Mouse (Mus musculus) CH12.LX (cell line): ENCODE measurements at regions not wholly inside any gene's neighbourhood (a gene's known extent, or its start where the extent isn't known, plus 50 kb on each side); places are given as distances from the start of the nearest gene placed in this dataset.

Experiments used
- DNase-seq: peaks from one replicate; pipeline ENCODE4 v3.0.0-alpha.2; 2013; ENCODE audit errors: extremely low read depth
- H3K27ac ChIP-seq: 2 replicates; pipeline ENCODE4 v1.5.1; 2012; ENCODE audit warnings: low read depth, mild to moderate bottlenecking, control low read depth, moderate library complexity; ENCODE audit not compliant: insufficient read depth
- H3K27me3 ChIP-seq: replicated peaks from 2 replicates; pipeline ENCODE3; 2012; ENCODE audit warnings: inconsistent platforms
- H3K36me3 ChIP-seq, 2 experiments: replicated peaks in 1 of 2; 2 replicates each; pipeline versions ENCODE3 to v1.6.1; 2012; ENCODE audit warnings: inconsistent platforms in 1 of 2, low read length in 1 of 2, mild to moderate bottlenecking in 1 of 2, mixed read lengths in 1 of 2, moderate library complexity in 1 of 2; ENCODE audit not compliant: control insufficient read depth in 1 of 2, insufficient read depth in 1 of 2
- H3K4me1 ChIP-seq, 2 experiments: 2 replicates each; pipeline ENCODE4 v1.6.1; 2012; ENCODE audit warnings: inconsistent platforms in 1 of 2, moderate library complexity in 1 of 2; ENCODE audit not compliant: insufficient read depth in 2 of 2, control insufficient read depth in 1 of 2
- H3K4me2 ChIP-seq: 2 replicates; pipeline ENCODE4 v1.6.1; 2012; ENCODE audit warnings: low read depth, mild to moderate bottlenecking, control low read depth; ENCODE audit not compliant: poor library complexity, insufficient read depth, severe bottlenecking
- H3K4me3 ChIP-seq, 3 experiments: fragments of 150-350 bp in 1 of 3; sonication (generic) in 1 of 3; replicated peaks in 1 of 3; 2 replicates each; pipeline versions ENCODE3 to v1.5.1; 2011 to 2012; ENCODE audit warnings: low read depth in 2 of 3, low read length in 2 of 3, mild to moderate bottlenecking in 2 of 3, moderate library complexity in 2 of 3, control low read depth in 1 of 3, improper control_type of control experiment in 1 of 3, inconsistent platforms in 1 of 3, mixed read lengths in 1 of 3; ENCODE audit not compliant: poor library complexity in 1 of 3
- H3K79me2 ChIP-seq: replicated peaks from 2 replicates; pipeline ENCODE4 v1.6.1; 2012; ENCODE audit warnings: mild to moderate bottlenecking, moderate library complexity; ENCODE audit not compliant: control insufficient read depth, poor library complexity, insufficient read depth, severe bottlenecking; ENCODE audit errors: extremely low read depth
- H3K9ac ChIP-seq: 2 replicates; pipeline ENCODE4 v1.6.1; 2012; ENCODE audit warnings: low read depth, mild to moderate bottlenecking, control low read depth, moderate library complexity; ENCODE audit not compliant: insufficient read depth
- H3K9me3 ChIP-seq: replicated peaks from 2 replicates; pipeline ENCODE3; 2012; ENCODE audit warnings: low read length, inconsistent platforms, mixed read lengths
- BHLHE40 ChIP-seq: IDR thresholded peaks from 2 replicates; pipeline ENCODE4 v1.6.1; 2011; ENCODE audit warnings: mild to moderate bottlenecking, low read depth, low read length, improper control_type of control experiment
- CHD1 ChIP-seq: IDR thresholded peaks from 2 replicates; pipeline ENCODE4 v1.6.1; 2012; ENCODE audit warnings: low read depth, low read length, improper control_type of control experiment, inconsistent platforms
- CHD2 ChIP-seq: IDR thresholded peaks from 2 replicates; pipeline ENCODE4 v1.6.1; 2011; ENCODE audit warnings: low read length, improper control_type of control experiment
- CTCF ChIP-seq, 2 experiments: IDR thresholded peaks in 1 of 2; conservative IDR thresholded peaks in 1 of 2; 2 replicates each; pipeline ENCODE4 v1.5.1; 2011 to 2012; ENCODE audit warnings: low read depth in 2 of 2, low read length in 2 of 2, improper control_type of control experiment in 1 of 2, inconsistent platforms in 1 of 2, mild to moderate bottlenecking in 1 of 2, moderate library complexity in 1 of 2
- E2F4 ChIP-seq: IDR thresholded peaks from 2 replicates; pipeline ENCODE4 v1.6.1; 2011; ENCODE audit warnings: low read depth, low read length, improper control_type of control experiment; ENCODE audit not compliant: insufficient replicate concordance
- EP300 ChIP-seq: IDR thresholded peaks from 2 replicates; pipeline ENCODE4 v1.6.1; 2011; ENCODE audit warnings: low read length, improper control_type of control experiment
- ETS1 ChIP-seq: conservative IDR thresholded peaks from 2 replicates; pipeline ENCODE4 v1.6.1; 2012; ENCODE audit warnings: low read depth, mild to moderate bottlenecking, inconsistent platforms, low read length, improper control_type of control experiment, moderate library complexity
- GABPA ChIP-seq: IDR thresholded peaks from 2 replicates; pipeline ENCODE4 v1.6.1; 2012; ENCODE audit warnings: low read depth, low read length, improper control_type of control experiment, inconsistent platforms; ENCODE audit not compliant: insufficient replicate concordance
- IRF4 ChIP-seq: IDR thresholded peaks from 2 replicates; pipeline ENCODE4 v1.6.1; 2014; ENCODE audit warnings: low read depth, mild to moderate bottlenecking, inconsistent platforms, low read length, improper control_type of control experiment
- JUN ChIP-seq: IDR thresholded peaks from 2 replicates; pipeline ENCODE4 v1.6.1; 2011; ENCODE audit warnings: low read depth, mild to moderate bottlenecking, low read length, improper control_type of control experiment, moderate library complexity; ENCODE audit not compliant: insufficient read depth
- JUND ChIP-seq: conservative IDR thresholded peaks from 2 replicates; pipeline ENCODE4 v1.6.1; 2011; ENCODE audit warnings: low read depth, low read length, improper control_type of control experiment
- MEF2A ChIP-seq: IDR thresholded peaks from 2 replicates; pipeline ENCODE4 v1.6.1; 2014; ENCODE audit warnings: low read depth, mild to moderate bottlenecking, inconsistent platforms, low read length, improper control_type of control experiment, borderline replicate concordance
- MXI1 ChIP-seq: IDR thresholded peaks from 2 replicates; pipeline ENCODE4 v1.6.1; 2011; ENCODE audit warnings: mild to moderate bottlenecking, low read depth, low read length, improper control_type of control experiment
- MYC ChIP-seq: IDR thresholded peaks from 2 replicates; pipeline ENCODE4 v1.6.1; 2011; ENCODE audit warnings: low read depth, mild to moderate bottlenecking, improper control_type of control experiment, low read length
- NELFE ChIP-seq: IDR thresholded peaks from 2 replicates; pipeline ENCODE4 v1.6.1; 2011; ENCODE audit warnings: low read depth, low read length, improper control_type of control experiment
- NRF1 ChIP-seq: IDR thresholded peaks from 2 replicates; pipeline ENCODE4 v1.6.1; 2014; ENCODE audit warnings: low read depth, mild to moderate bottlenecking, inconsistent platforms, low read length, improper control_type of control experiment, moderate library complexity
- RAD21 ChIP-seq: IDR thresholded peaks from 2 replicates; pipeline ENCODE4 v1.6.1; 2011; ENCODE audit warnings: low read depth, mild to moderate bottlenecking, low read length, improper control_type of control experiment, moderate library complexity
- SIN3A ChIP-seq: IDR thresholded peaks from 2 replicates; pipeline ENCODE4 v1.6.1; 2012; ENCODE audit warnings: low read length, improper control_type of control experiment, inconsistent platforms
- TCF12 ChIP-seq: IDR thresholded peaks from 2 replicates; pipeline ENCODE4 v1.6.1; 2014; ENCODE audit warnings: low read depth, mild to moderate bottlenecking, inconsistent platforms, low read length, improper control_type of control experiment
- USF1 ChIP-seq: IDR thresholded peaks from 2 replicates; pipeline ENCODE4 v1.6.1; 2014; ENCODE audit warnings: low read depth, mild to moderate bottlenecking, inconsistent platforms, low read length, improper control_type of control experiment
- USF2 ChIP-seq: conservative IDR thresholded peaks from 2 replicates; pipeline ENCODE4 v1.6.1; 2011; ENCODE audit warnings: low read depth, low read length, improper control_type of control experiment
- ZMIZ1 ChIP-seq: IDR thresholded peaks from 2 replicates; pipeline ENCODE4 v1.6.1; 2012; ENCODE audit warnings: low read depth, mild to moderate bottlenecking, inconsistent platforms, low read length, improper control_type of control experiment
- dilution Hi-C: fragments of 300-500 bp; cut with MboI; formaldehyde crosslinking; loops from 2 replicates; pipeline ENCODE4 v1.14.3; 2020; ENCODE audit warnings: low sequenced_read_pairs; ENCODE audit not compliant: extremely low pct_unique_long_range_greater_than_20kb, extremely low pct_ligation_motif_present
- in situ Hi-C: fragments of 300-500 bp; cut with MboI; formaldehyde crosslinking; loops from 3 replicates; pipeline ENCODE4 v1.14.3; 2019; ENCODE audit warnings: low sequenced_read_pairs, low pct_ligation_motif_present, low pct_unique_long_range_greater_than_20kb, mixed read lengths

- H3K9ac ChIP-seq: no peak overlapping the region
- dilution Hi-C loops: no loop called here
Observed at GRCm38 (mm10) chr14:86184663-86185381, 956.2 kb downstream of the Diaph3 start.

GRCm38 (mm10) chr14:86178517-86178916, 962.5 kb downstream of the Diaph3 start:
- H3K27me3 ChIP-seq: no peaks in the 10 kb centered on the region
- no peaks in the 10 kb centered on the region for H3K4me1 ChIP-seq
- no peak overlapping the region for H3K27ac ChIP-seq
- no peaks in the 10 kb centered on the region for H3K79me2 ChIP-seq
- no peak overlapping the region for H3K4me3 ChIP-seq
- no peak overlapping the region for H3K9ac ChIP-seq
- no peak overlapping the region for H3K4me2 ChIP-seq
- DNase-seq: no peak
- no peaks in the 10 kb centered on the region for H3K36me3 ChIP-seq
- TF ChIP-seq MXI1: no peak
- no peak for TF ChIP-seq E2F4
- no peak for TF ChIP-seq IRF4
- TF ChIP-seq ZMIZ1: no peak
- TF ChIP-seq BHLHE40: no peak
- TF ChIP-seq JUND: no peak
- TF ChIP-seq MYC: no peak
- TF ChIP-seq CHD2: no peak
- H3K9me3 ChIP-seq: peaks cover 4% of the 10 kb centered on the region
- in situ Hi-C loops: no loop called here
- dilution Hi-C loops: no loop called here

More at GRCm38 (mm10) chr14:86184663-86185381, 956.2 kb downstream of the Diaph3 start:
- DNase-seq: no peak
- Histone ChIP-seq H3K4me3 (no peak overlapping the region), H3K4me2 (no peak overlapping the region), H3K4me1 (no peaks in the 10 kb centered on the region), H3K27me3 (no peaks in the 10 kb centered on the region), H3K9me3 (peaks cover 5% of the 10 kb centered on the region), H3K36me3 (no peaks in the 10 kb centered on the region), H3K79me2 (no peaks in the 10 kb centered on the region), H3K27ac (no peak overlapping the region)
- in situ Hi-C loops: no loop called here
- TF ChIP-seq USF1 (no peak), CHD1 (no peak), ZMIZ1 (no peak), MXI1 (no peak)

- Histone ChIP-seq H3K27me3 (no peaks in the 10 kb centered on the region), H3K9me3 (peaks cover 14% of the 10 kb centered on the region), H3K79me2 (no peaks in the 10 kb centered on the region), H3K4me1 (no peaks in the 10 kb centered on the region), H3K27ac (no peak overlapping the region), H3K4me2 (no peak overlapping the region), H3K4me3 (no peak overlapping the region), H3K9ac (no peak overlapping the region), H3K36me3 (no peaks in the 10 kb centered on the region)
- in situ Hi-C loops: no loop called here
- no peak for DNase-seq
- dilution Hi-C loops: no loop called here
- TF ChIP-seq JUN (no peak), ETS1 (no peak), MEF2A (no peak), RAD21 (no peak), EP300 (no peak), JUND (no peak), TCF12 (no peak), NELFE (no peak), SIN3A (no peak), NRF1 (no peak), E2F4 (no peak), USF2 (no peak), GABPA (no peak), CHD1 (no peak), CTCF (conservative IDR thresholded peaks at IDR 0.05 in 1 of 2, IDR thresholded peaks at IDR 0.05 in 1 of 2; ENCODE audit: low read depth in 2 of 2, low read length in 2 of 2) (no peak), BHLHE40 (no peak), ZMIZ1 (no peak)
Observed at GRCm38 (mm10) chr14:86171118-86171517, 969.9 kb downstream of the Diaph3 start.
